Mouse (Mus musculus): ENCODE measurements around the gene Msh4. TPM values are rescaled to one million over a fixed set of nuclear protein-coding genes. Genes with fewer than 3 reads are reported as not detected.
"Not testable (repeated sequence)": the region's sequence is repeated elsewhere in the genome, so short reads cannot be mapped to it uniquely, and the experiment has no call there.

Msh4 gene
- polyA plus RNA-seq, 1 experiment from 2014 or later: 0.30 TPM

- DNase-seq (ENCODE audit: low spot score): no peak
These were observed 6.0 kb upstream of the Msh4 start for GRCm38 (mm10) chr3:153911882-153912440.

GRCm38 (mm10) chr3:153911197-153911881 is 5.4 kb upstream of the Msh4 start:
- DNase-seq (ENCODE audit: low spot score): no peak

DNA sequence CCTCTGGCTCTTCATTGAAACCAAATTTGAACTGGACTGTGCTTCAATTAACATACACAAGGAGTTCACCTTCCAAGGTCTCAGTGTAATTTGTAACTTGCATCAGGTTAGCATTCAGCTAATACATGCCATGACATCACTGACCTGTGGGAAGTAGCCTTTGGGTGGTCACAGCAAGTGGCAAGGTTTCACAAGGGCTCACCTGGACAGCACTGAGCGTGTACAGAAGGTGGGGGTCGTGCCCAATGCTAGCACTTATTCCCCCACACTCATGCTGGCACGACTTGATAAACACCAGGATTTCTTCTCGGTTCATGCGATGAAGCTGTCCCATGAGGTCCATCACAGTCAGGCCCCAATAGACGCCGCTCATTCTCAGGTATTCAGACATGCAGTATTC is 4.6 kb upstream of the Msh4 start:
- DNase-seq (ENCODE audit: low spot score): no peak

- no peak for DNase-seq (ENCODE audit: low spot score)
These were observed 3.0 kb upstream of the Msh4 start for GRCm38 (mm10) chr3:153908919-153909318.

- DNase-seq (ENCODE audit: low spot score): no peak
These were observed 445 bp downstream of the Msh4 start for GRCm38 (mm10) chr3:153905251-153906135.

DNA sequence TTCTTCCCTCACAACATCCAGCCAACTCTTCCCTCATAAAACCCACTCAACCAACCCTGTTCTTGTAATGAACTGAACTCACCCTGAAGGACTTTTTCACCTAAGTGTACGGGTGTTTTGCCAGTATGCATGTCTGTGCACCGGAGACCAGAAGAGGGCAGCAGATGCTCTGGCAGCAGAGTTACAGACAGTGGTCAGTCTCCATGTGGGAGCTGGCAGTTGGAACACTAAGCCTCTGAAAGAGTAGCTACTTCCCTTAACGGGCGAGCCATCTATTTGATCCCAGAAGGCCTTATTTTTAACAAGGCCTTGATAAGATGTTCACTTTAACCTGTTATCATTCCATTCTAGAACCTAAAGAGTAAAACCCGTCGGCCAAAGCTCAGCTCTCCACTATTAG is 1.4 kb downstream of the Msh4 start:
- no peak for DNase-seq (ENCODE audit: low spot score)

GRCm38 (mm10) chr3:153902595-153902994 is 3.3 kb downstream of the Msh4 start:
- no peak for DNase-seq (ENCODE audit: low spot score)

GRCm38 (mm10) chr3:153901904-153902303 is 4.0 kb downstream of the Msh4 start:
- no peak for DNase-seq (ENCODE audit: low spot score)

GRCm38 (mm10) chr3:153897216-153897615 is 8.7 kb downstream of the Msh4 start:
- peak; percentile 51 for DNase-seq (ENCODE audit: low spot score)

DNA sequence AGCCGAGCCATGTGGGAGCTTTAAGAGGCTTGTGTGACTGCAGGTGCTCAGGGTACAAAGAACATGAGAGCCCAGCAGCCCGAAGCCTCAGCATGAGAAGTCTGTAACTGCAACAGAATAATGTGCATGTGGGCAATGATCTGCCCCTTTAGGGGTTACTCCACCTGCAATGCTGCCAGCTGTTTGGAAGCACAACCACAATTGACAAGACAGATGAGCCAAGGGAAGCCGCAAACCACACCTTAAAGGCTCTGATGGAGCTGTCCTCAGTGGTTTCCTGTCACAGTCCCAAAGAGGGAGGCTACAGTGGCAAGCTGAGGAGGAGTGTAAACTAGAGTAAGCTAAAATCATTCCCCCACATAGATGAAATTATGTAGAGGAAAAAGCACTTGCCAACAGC is 10.5 kb downstream of the Msh4 start:
- DNase-seq (ENCODE audit: low spot score): peak; percentile 95

DNA sequence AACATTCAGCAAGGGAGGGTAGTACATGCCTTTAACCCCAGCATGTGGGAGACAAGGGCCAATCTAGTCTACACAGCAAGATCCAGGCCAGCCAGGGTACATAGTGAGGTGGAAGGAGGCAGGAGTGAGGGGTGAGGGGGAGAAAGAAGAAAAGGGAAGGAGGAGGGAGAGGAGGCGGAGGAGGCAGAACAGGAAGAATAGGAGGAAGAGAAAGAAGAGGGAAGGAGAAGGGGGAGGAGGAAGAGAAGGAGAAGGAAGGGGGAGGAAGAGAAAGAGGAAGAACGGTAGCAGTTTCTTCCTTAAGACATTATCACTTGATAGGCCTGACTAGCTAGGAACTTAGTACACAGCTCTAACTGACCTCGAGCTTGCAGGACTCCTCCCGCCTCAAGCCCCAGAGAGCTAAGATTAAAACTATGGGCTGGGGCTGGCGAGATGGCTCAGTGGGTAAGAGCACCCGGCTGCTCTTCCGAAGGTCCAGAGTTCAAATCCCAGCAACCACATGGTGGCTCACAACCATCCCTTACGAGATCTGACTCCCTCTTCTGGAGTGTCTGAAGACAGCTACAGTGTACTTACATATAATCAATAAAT is 16.7 kb downstream of the Msh4 start:
- no peak for DNase-seq (ENCODE audit: low spot score)

GRCm38 (mm10) chr3:153888141-153888540 is 17.8 kb downstream of the Msh4 start:
- DNase-seq (ENCODE audit: low spot score): no peak

DNA sequence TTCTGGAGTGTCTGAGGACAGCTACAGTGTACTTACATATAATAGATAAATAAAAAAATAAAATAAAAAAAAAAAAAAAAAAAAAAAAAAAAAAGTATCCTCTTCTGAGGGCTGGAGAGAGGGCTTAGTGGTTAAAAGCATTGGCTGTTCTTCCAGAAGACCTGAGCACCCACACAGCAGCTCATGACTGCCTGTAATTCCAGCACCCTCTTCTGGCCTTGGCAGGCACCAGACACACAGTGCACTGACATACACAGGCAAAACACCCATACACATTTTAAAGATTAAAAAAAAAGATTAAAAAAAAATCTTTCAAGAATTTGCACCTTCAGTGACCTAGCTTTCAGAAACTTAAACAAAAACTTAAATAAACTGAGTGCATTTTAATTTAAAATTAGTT is 19.6 kb downstream of the Msh4 start:
- no peak for DNase-seq (ENCODE audit: low spot score)

DNA sequence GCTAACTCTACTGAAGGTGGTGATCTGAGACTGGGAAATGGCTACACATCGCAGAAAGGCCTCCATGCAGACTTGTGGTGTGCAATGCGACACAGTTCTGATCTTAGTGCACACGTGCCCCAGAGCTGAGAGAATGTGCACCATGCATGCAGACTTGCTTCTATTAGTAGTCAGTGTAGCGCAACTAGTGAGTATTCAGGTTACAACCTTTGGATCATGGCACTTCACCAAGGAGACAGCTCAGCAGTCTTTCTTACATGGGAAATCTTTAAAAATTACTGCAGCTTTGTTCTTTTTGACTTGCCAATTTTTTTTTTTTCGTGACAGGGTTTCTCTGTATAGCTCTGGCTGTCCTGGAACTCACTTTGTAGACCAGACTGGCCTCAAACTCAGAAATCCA is 34.5 kb downstream of the Msh4 start:
- DNase-seq (ENCODE audit: low spot score): no peak

- no peak for DNase-seq (ENCODE audit: low spot score)
These were observed 38.5 kb downstream of the Msh4 start for GRCm38 (mm10) chr3:153867149-153868136.

DNA sequence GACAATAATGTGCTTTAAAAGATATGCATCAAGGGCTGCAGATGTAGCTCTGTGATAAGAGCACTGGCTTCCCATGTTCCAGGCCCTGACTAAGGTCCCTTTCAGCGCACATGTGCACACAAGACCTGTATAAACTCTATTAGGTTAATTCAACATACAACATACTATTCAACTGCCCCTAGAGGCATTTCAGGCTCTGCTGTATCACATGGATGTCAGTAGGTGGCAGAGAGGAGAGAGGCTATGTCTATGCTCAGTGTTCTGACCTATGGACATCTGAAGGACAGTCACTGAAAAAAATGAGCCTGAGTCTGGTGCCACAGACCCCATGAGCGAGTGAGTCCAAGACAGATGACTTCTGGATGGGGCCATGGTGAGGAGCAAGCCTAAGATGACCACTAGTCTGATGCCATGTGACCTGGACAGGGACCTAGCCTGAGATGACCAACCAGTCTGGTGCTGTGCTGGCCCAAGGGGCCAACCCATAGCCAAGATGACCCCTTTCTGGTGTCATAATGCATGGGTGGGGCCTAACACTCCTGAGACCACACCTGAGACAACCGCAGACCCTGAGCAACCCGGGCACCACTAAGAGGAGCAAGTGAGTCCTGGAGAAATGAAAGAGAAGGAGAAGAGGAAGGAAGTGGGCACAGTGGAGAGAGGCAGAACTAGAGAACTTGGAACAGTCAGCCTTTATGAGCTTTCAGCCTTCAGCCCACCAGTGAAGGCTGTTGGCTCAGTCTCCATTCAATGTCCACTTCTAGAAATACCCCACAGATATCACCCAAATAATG is 41.1 kb downstream of the Msh4 start:
- no peak for DNase-seq (ENCODE audit: low spot score)

DNA sequence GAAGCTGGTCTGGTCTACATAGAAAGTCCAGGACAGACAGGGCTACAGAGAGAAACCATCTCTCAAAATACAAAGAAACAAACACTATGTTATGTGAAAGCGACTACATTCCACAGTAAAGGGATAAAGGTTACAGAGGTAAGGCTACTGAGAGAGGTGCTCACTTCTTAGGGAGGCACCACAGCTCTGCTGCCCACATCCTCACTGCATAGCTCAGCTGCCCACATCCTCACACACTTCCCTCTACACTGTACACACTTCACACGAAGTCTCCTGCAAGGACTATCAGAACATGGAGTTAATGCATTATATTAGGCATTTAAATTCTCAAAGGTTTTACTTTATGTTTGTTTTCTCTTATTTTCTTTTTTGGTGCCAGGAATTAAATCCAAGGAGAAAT is 42.1 kb downstream of the Msh4 start:
- DNase-seq (ENCODE audit: low spot score): peak; percentile 7

- not testable (repeated sequence) for DNase-seq (ENCODE audit: low spot score)
These were observed 45.5 kb downstream of the Msh4 start for GRCm38 (mm10) chr3:153860392-153860791.

DNA sequence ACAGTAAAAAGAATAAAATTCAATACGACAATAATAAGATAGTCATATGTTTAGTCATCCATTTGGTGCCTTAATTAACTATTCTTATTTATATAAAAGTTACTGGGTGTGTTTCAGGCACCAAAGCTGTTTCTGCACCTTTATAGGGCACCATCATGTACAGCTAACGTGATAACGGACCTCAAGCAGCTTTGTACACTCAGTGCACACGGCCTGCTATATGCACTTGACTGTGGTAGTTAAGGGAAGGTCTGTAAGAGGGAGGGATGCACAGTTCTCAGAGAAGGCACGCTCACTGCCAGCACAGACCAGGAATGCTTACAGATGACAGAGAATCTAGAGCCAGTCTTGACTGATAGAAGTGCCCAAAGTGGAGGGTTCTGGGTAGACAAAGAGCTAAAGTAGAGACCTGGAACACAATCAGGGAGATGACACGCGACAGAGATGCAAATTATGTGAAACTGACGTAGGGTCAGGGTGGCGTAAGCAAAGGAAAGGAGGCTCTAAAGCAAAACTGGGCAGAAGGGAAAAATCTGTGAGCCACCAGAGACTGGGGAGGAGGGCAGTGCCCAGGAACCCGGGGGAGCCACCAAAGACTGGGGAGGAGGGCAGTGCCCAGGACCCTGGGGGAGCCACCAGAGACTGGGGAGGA is 47.5 kb downstream of the Msh4 start:
- no peak for DNase-seq (ENCODE audit: low spot score)
